Mouse (Mus musculus): ENCODE data around the gene Cdc20.

- TF ChIP-seq POLR2A (IDR thresholded peaks at IDR 0.05; ENCODE audit: insufficient read depth, low read depth, low read length): no peak
- TF ChIP-seq CTCF (IDR thresholded peaks at IDR 0.05; ENCODE audit: insufficient read depth, low read depth, low read length): no peak
Measured at GRCm38 (mm10) chr4:118457345-118457975, 20.3 kb upstream of the Cdc20 start, which contains the start of gene Mpl.
